Mouse (Mus musculus): Measurements from ENCODE around the gene Olfr1513.
A peak's percentile ranks its signal among the peaks of the same experiment; 100 is the strongest.
"Not testable (repeated sequence)": the region's sequence is repeated elsewhere in the genome, so short reads cannot be mapped to it uniquely, and the experiment has no call there.

Olfr1513 gene

DNA sequence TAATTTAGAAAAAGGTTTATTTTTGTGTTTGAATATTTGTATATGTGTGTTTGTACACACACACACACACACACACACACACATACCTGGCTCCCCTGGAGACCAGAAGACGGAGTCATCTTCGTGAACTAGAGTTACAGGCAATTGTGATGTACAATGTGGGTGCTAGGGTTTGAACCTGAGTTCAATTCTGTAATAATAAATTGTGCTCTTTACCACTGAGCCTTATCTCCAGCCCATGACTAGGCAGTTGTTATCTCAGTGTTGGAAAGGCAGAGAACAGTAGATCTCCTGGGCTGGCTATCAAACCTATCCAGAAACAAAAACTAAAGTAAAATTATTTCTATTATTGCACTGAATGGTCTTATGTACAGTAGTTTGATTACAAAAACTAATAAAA, 50.1 kb downstream of the Olfr1513 start:
- no peak for DNase-seq

GRCm38 (mm10) chr14:52304644-52305271, 51.5 kb downstream of the Olfr1513 start, which contains the start of gene Mettl3:
Gene Mettl3 (minus strand): TSS chr14:52305128.
- DNase-seq = peak; percentile 86

DNA sequence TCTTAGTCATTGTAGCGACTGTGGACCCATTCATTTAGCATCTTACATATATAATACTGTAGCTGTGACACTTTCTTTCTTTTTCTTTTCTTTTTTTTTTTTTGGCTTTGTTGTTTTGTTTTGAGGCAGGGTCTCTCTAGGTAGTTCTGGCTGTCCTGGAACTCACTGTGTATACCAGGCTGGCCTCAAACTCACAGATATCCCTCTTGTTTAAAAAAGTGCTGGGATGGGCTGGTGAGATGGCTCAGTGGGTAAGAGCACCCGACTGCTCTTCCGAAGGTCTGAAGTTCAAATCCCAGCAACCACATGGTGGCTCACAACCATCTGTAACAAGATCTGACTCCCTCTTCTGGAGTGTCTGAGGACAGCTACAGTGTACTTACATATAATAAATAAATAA, 52.7 kb downstream of the Olfr1513 start:
- DNase-seq = not testable (repeated sequence)

Data from cerebellum, adult 8-10 months (tissue).